Mouse (Mus musculus) CH12.LX (cell line): ENCODE measurements around the gene Inpp4b. TPM values are rescaled to one million over a fixed set of nuclear protein-coding genes. Genes with fewer than 3 reads are reported as not detected.

ENCODE experiments used
- DNase-seq: peaks from one replicate; pipeline ENCODE4 v3.0.0-alpha.2; 2013; ENCODE audit errors: extremely low read depth
- H3K27ac ChIP-seq: 2 replicates; pipeline ENCODE4 v1.5.1; 2012; ENCODE audit warnings: low read depth, mild to moderate bottlenecking, control low read depth, moderate library complexity; ENCODE audit not compliant: insufficient read depth
- H3K27me3 ChIP-seq: replicated peaks from 2 replicates; pipeline ENCODE3; 2012; ENCODE audit warnings: inconsistent platforms
- H3K36me3 ChIP-seq, 2 experiments: replicated peaks in 1 of 2; 2 replicates each; pipeline versions ENCODE3 to v1.6.1; 2012; ENCODE audit warnings: inconsistent platforms in 1 of 2, low read length in 1 of 2, mild to moderate bottlenecking in 1 of 2, mixed read lengths in 1 of 2, moderate library complexity in 1 of 2; ENCODE audit not compliant: control insufficient read depth in 1 of 2, insufficient read depth in 1 of 2
- H3K4me1 ChIP-seq, 2 experiments: 2 replicates each; pipeline ENCODE4 v1.6.1; 2012; ENCODE audit warnings: inconsistent platforms in 1 of 2, moderate library complexity in 1 of 2; ENCODE audit not compliant: insufficient read depth in 2 of 2, control insufficient read depth in 1 of 2
- H3K4me2 ChIP-seq: 2 replicates; pipeline ENCODE4 v1.6.1; 2012; ENCODE audit warnings: low read depth, mild to moderate bottlenecking, control low read depth; ENCODE audit not compliant: poor library complexity, insufficient read depth, severe bottlenecking
- H3K4me3 ChIP-seq, 3 experiments: fragments of 150-350 bp in 1 of 3; sonication (generic) in 1 of 3; replicated peaks in 1 of 3; 2 replicates each; pipeline versions ENCODE3 to v1.5.1; 2011 to 2012; ENCODE audit warnings: low read depth in 2 of 3, low read length in 2 of 3, mild to moderate bottlenecking in 2 of 3, moderate library complexity in 2 of 3, control low read depth in 1 of 3, improper control_type of control experiment in 1 of 3, inconsistent platforms in 1 of 3, mixed read lengths in 1 of 3; ENCODE audit not compliant: poor library complexity in 1 of 3
- H3K79me2 ChIP-seq: replicated peaks from 2 replicates; pipeline ENCODE4 v1.6.1; 2012; ENCODE audit warnings: mild to moderate bottlenecking, moderate library complexity; ENCODE audit not compliant: control insufficient read depth, poor library complexity, insufficient read depth, severe bottlenecking; ENCODE audit errors: extremely low read depth
- H3K9ac ChIP-seq: 2 replicates; pipeline ENCODE4 v1.6.1; 2012; ENCODE audit warnings: low read depth, mild to moderate bottlenecking, control low read depth, moderate library complexity; ENCODE audit not compliant: insufficient read depth
- H3K9me3 ChIP-seq: replicated peaks from 2 replicates; pipeline ENCODE3; 2012; ENCODE audit warnings: low read length, inconsistent platforms, mixed read lengths
- BHLHE40 ChIP-seq: IDR thresholded peaks from 2 replicates; pipeline ENCODE4 v1.6.1; 2011; ENCODE audit warnings: mild to moderate bottlenecking, low read depth, low read length, improper control_type of control experiment
- CHD1 ChIP-seq: IDR thresholded peaks from 2 replicates; pipeline ENCODE4 v1.6.1; 2012; ENCODE audit warnings: low read depth, low read length, improper control_type of control experiment, inconsistent platforms
- CHD2 ChIP-seq: IDR thresholded peaks from 2 replicates; pipeline ENCODE4 v1.6.1; 2011; ENCODE audit warnings: low read length, improper control_type of control experiment
- E2F4 ChIP-seq: IDR thresholded peaks from 2 replicates; pipeline ENCODE4 v1.6.1; 2011; ENCODE audit warnings: low read depth, low read length, improper control_type of control experiment; ENCODE audit not compliant: insufficient replicate concordance
- ELF1 ChIP-seq: IDR thresholded peaks from 2 replicates; pipeline ENCODE4 v1.6.1; 2014; ENCODE audit warnings: low read depth, mild to moderate bottlenecking, inconsistent platforms, low read length, improper control_type of control experiment
- GABPA ChIP-seq: IDR thresholded peaks from 2 replicates; pipeline ENCODE4 v1.6.1; 2012; ENCODE audit warnings: low read depth, low read length, improper control_type of control experiment, inconsistent platforms; ENCODE audit not compliant: insufficient replicate concordance
- HCFC1 ChIP-seq: IDR thresholded peaks from 2 replicates; pipeline ENCODE4 v1.6.1; 2012; ENCODE audit warnings: low read depth, mild to moderate bottlenecking, inconsistent platforms, low read length, improper control_type of control experiment
- IRF4 ChIP-seq: IDR thresholded peaks from 2 replicates; pipeline ENCODE4 v1.6.1; 2014; ENCODE audit warnings: low read depth, mild to moderate bottlenecking, inconsistent platforms, low read length, improper control_type of control experiment
- JUN ChIP-seq: IDR thresholded peaks from 2 replicates; pipeline ENCODE4 v1.6.1; 2011; ENCODE audit warnings: low read depth, mild to moderate bottlenecking, low read length, improper control_type of control experiment, moderate library complexity; ENCODE audit not compliant: insufficient read depth
- JUND ChIP-seq: conservative IDR thresholded peaks from 2 replicates; pipeline ENCODE4 v1.6.1; 2011; ENCODE audit warnings: low read depth, low read length, improper control_type of control experiment
- KAT2A ChIP-seq: IDR thresholded peaks from 2 replicates; pipeline ENCODE4 v1.6.1; 2012; ENCODE audit warnings: low read length, improper control_type of control experiment, inconsistent platforms; ENCODE audit not compliant: insufficient replicate concordance
- MAZ ChIP-seq: IDR thresholded peaks from 2 replicates; pipeline ENCODE4 v1.6.1; 2012; ENCODE audit warnings: low read depth, mild to moderate bottlenecking, inconsistent platforms, low read length, improper control_type of control experiment, moderate library complexity
- MEF2A ChIP-seq: IDR thresholded peaks from 2 replicates; pipeline ENCODE4 v1.6.1; 2014; ENCODE audit warnings: low read depth, mild to moderate bottlenecking, inconsistent platforms, low read length, improper control_type of control experiment, borderline replicate concordance
- POLR2AphosphoS2 ChIP-seq: IDR thresholded peaks from 2 replicates; pipeline ENCODE4 v1.6.1; 2011; ENCODE audit warnings: low read depth, low read length, improper control_type of control experiment
- RAD21 ChIP-seq: IDR thresholded peaks from 2 replicates; pipeline ENCODE4 v1.6.1; 2011; ENCODE audit warnings: low read depth, mild to moderate bottlenecking, low read length, improper control_type of control experiment, moderate library complexity
- RCOR1 ChIP-seq: conservative IDR thresholded peaks from 2 replicates; pipeline ENCODE4 v1.6.1; 2012; ENCODE audit warnings: low read depth, mild to moderate bottlenecking, inconsistent platforms, low read length, improper control_type of control experiment
- SIN3A ChIP-seq: IDR thresholded peaks from 2 replicates; pipeline ENCODE4 v1.6.1; 2012; ENCODE audit warnings: low read length, improper control_type of control experiment, inconsistent platforms
- SMC3 ChIP-seq: IDR thresholded peaks from 2 replicates; pipeline ENCODE4 v1.6.1; 2011; ENCODE audit warnings: low read depth, low read length, improper control_type of control experiment
- TBP ChIP-seq: conservative IDR thresholded peaks from 2 replicates; pipeline ENCODE4 v1.6.1; 2011; ENCODE audit warnings: low read depth, low read length, improper control_type of control experiment
- TCF12 ChIP-seq: IDR thresholded peaks from 2 replicates; pipeline ENCODE4 v1.6.1; 2014; ENCODE audit warnings: low read depth, mild to moderate bottlenecking, inconsistent platforms, low read length, improper control_type of control experiment
- UBTF ChIP-seq: IDR thresholded peaks from 2 replicates; pipeline ENCODE4 v1.6.1; 2012; ENCODE audit warnings: low read depth, mild to moderate bottlenecking, inconsistent platforms, low read length, improper control_type of control experiment, moderate library complexity
- USF1 ChIP-seq: IDR thresholded peaks from 2 replicates; pipeline ENCODE4 v1.6.1; 2014; ENCODE audit warnings: low read depth, mild to moderate bottlenecking, inconsistent platforms, low read length, improper control_type of control experiment
- ZC3H11A ChIP-seq: IDR thresholded peaks from 2 replicates; pipeline ENCODE4 v1.6.1; 2012; ENCODE audit warnings: low read depth, mild to moderate bottlenecking, inconsistent platforms, low read length, improper control_type of control experiment
- ZKSCAN1 ChIP-seq: IDR thresholded peaks from 2 replicates; pipeline ENCODE4 v1.6.1; 2012; ENCODE audit warnings: low read depth, inconsistent platforms, low read length, improper control_type of control experiment, borderline replicate concordance
- ZMIZ1 ChIP-seq: IDR thresholded peaks from 2 replicates; pipeline ENCODE4 v1.6.1; 2012; ENCODE audit warnings: low read depth, mild to moderate bottlenecking, inconsistent platforms, low read length, improper control_type of control experiment
- dilution Hi-C: fragments of 300-500 bp; cut with MboI; formaldehyde crosslinking; loops from 2 replicates; pipeline ENCODE4 v1.14.3; 2020; ENCODE audit warnings: low sequenced_read_pairs; ENCODE audit not compliant: extremely low pct_unique_long_range_greater_than_20kb, extremely low pct_ligation_motif_present
- in situ Hi-C: fragments of 300-500 bp; cut with MboI; formaldehyde crosslinking; loops from 3 replicates; pipeline ENCODE4 v1.14.3; 2019; ENCODE audit warnings: low sequenced_read_pairs, low pct_ligation_motif_present, low pct_unique_long_range_greater_than_20kb, mixed read lengths
- polyA plus RNA-seq: library from polyadenylated mRNA; unstranded; fragments of >175 nt; gene quantifications from 2 replicates; pipeline ENCODE4 v1.2.1, GENCODE M21; 2012; ENCODE audit warnings: low read depth; ENCODE audit not compliant: insufficient read length
- total RNA-seq, 2 experiments: library from RNA; depleted of rRNA; stranded (reverse); fragments of 300-350 nt in 1 of 2; fragments of >200 nt in 1 of 2; gene quantifications; 2 replicates each; pipeline ENCODE4 v1.2.3; 2012 to 2014

Gene Inpp4b
- total and polyA plus RNA-seq, 3 experiments, result 3.0 to 4.9 (median 3.4) TPM

- no peaks in the 10 kb centered on the region for H3K79me2 ChIP-seq
- no peak for TF ChIP-seq IRF4
- H3K27me3 ChIP-seq, result no peaks in the 10 kb centered on the region
- H3K27ac ChIP-seq, result no peak overlapping the region
- H3K4me2 ChIP-seq, result no peak overlapping the region
- H3K9me3 ChIP-seq, result no peaks in the 10 kb centered on the region
- no peak overlapping the region for H3K9ac ChIP-seq
- peaks cover 3 to 26% of the 10 kb centered on the region in 2 experiments; a peak in 3 of 4 replicates for H3K4me1 ChIP-seq
- in situ Hi-C loops, result no loop called here
- H3K4me3 ChIP-seq, result no peak overlapping the region
- dilution Hi-C loops, result no loop called here
- DNase-seq, result no peak
- no peaks in the 10 kb centered on the region for H3K36me3 ChIP-seq
These were observed 522.0 kb downstream of the Inpp4b start for GRCm38 (mm10) chr8:81864318-81864717.

GRCm38 (mm10) chr8:81865664-81866063 is 523.3 kb downstream of the Inpp4b start:
- H3K36me3 ChIP-seq, result no peaks in the 10 kb centered on the region
- peaks cover 0 to 17% of the 10 kb centered on the region in 2 experiments; a peak in 2 of 4 replicates for H3K4me1 ChIP-seq
- no peak overlapping the region for H3K4me2 ChIP-seq
- H3K27me3 ChIP-seq, result no peaks in the 10 kb centered on the region
- H3K9ac ChIP-seq, result no peak overlapping the region
- no peak for DNase-seq
- in situ Hi-C loops, result no loop called here
- H3K9me3 ChIP-seq, result no peaks in the 10 kb centered on the region
- no peak overlapping the region for H3K27ac ChIP-seq
- TF ChIP-seq GABPA, result no peak
- no peak for TF ChIP-seq CHD1
- no peak for TF ChIP-seq SMC3
- no peak for TF ChIP-seq JUND
- no peak for TF ChIP-seq USF1
- no peak for TF ChIP-seq RAD21
- no peak for TF ChIP-seq BHLHE40
- TF ChIP-seq POLR2AphosphoS2, result no peak
- TF ChIP-seq ZMIZ1, result no peak
- no peak for TF ChIP-seq IRF4
- TF ChIP-seq, all 38 proteins: peak for 0
- dilution Hi-C loops, result no loop called here
- Histone ChIP-seq H3K79me2 (no peaks in the 10 kb centered on the region), H3K4me3 (no peak overlapping the region)

- no peaks in the 10 kb centered on the region for H3K9me3 ChIP-seq
- H3K4me3 ChIP-seq, result no peak overlapping the region
- no peaks in the 10 kb centered on the region for H3K79me2 ChIP-seq
- no peaks in the 10 kb centered on the region for H3K36me3 ChIP-seq
- H3K27ac ChIP-seq, result no peak overlapping the region
- peaks cover 0 to 17% of the 10 kb centered on the region in 2 experiments; a peak in 2 of 4 replicates for H3K4me1 ChIP-seq
- H3K27me3 ChIP-seq, result no peaks in the 10 kb centered on the region
- in situ Hi-C loops (no loop called here), dilution Hi-C loops (no loop called here)
- H3K9ac ChIP-seq, result no peak overlapping the region
- H3K4me2 ChIP-seq, result peak overlapping the region; percentile 78
- peak; percentile 88 for DNase-seq
- TF ChIP-seq TCF12 (peak; percentile 69; the same call in 1 of the 2 replicates), HCFC1 (no peak), KAT2A (no peak), ZMIZ1 (no peak), BHLHE40 (peak; percentile 85), ZKSCAN1 (no peak), USF1 (no peak), ZC3H11A (no peak), TBP (no peak), ELF1 (no peak), E2F4 (no peak), CHD1 (no peak), CHD2 (peak; percentile 15; the same call in 1 of the 2 replicates), JUND (peak; percentile 96), JUN (peak; percentile 94), SIN3A (peak; percentile 24; the same call in 1 of the 2 replicates), UBTF (no peak), RCOR1 (peak; percentile 80), SMC3 (peak; percentile 23), MEF2A (peak; percentile 97), MAZ (no peak)
These were observed 524.7 kb downstream of the Inpp4b start for GRCm38 (mm10) chr8:81867020-81867419.
